Mouse (Mus musculus): ENCODE data around the gene Usp2.
A peak's percentile ranks its signal among the peaks of the same experiment; 100 is the strongest.
"Not testable (repeated sequence)": the region's sequence is repeated elsewhere in the genome, so short reads cannot be mapped to it uniquely, and the experiment has no call there.

The Usp2 gene

GRCm38 (mm10) chr9:44096536-44096935, 29.7 kb downstream of the Usp2 start:
- DNase-seq: no peak

GRCm38 (mm10) chr9:44101490-44101889, 34.7 kb downstream of the Usp2 start, which contains the start of gene Mfrp:
TSS of gene Mfrp (plus strand) at chr9:44101729.
- DNase-seq: no peak

GRCm38 (mm10) chr9:44104881-44105280, 38.1 kb downstream of the Usp2 start:
- no peak for DNase-seq

- DNase-seq: no peak
Measured at GRCm38 (mm10) chr9:44105781-44106180, 39.0 kb downstream of the Usp2 start.

GRCm38 (mm10) chr9:44106182-44106581, 39.4 kb downstream of the Usp2 start:
- no peak for DNase-seq

GRCm38 (mm10) chr9:44106596-44106995, 39.8 kb downstream of the Usp2 start:
- no peak for DNase-seq

GRCm38 (mm10) chr9:44107110-44107509, 40.3 kb downstream of the Usp2 start, which contains the start of gene C1qtnf5:
TSS of gene C1qtnf5 (plus strand) at chr9:44107245.
- DNase-seq: peak; percentile 91

- no peak for DNase-seq
Measured at GRCm38 (mm10) chr9:44107557-44108179, 40.8 kb downstream of the Usp2 start.

- DNase-seq: no peak
Measured at GRCm38 (mm10) chr9:44108269-44109055, 41.6 kb downstream of the Usp2 start.

GRCm38 (mm10) chr9:44109360-44110095, 42.7 kb downstream of the Usp2 start:
- DNase-seq: peak; percentile 82

GRCm38 (mm10) chr9:44111909-44112308, 45.1 kb downstream of the Usp2 start:
- DNase-seq: not testable (repeated sequence)

GRCm38 (mm10) chr9:44113105-44113789, 46.4 kb downstream of the Usp2 start, which contains the start of the genes Gm49380 and Rnf26:
TSS of gene Gm49380 (minus strand) at chr9:44113500.
TSS of gene Rnf26 (minus strand) at chr9:44113517.
- peak; percentile 97 for DNase-seq

GRCm38 (mm10) chr9:44114453-44114852, 47.6 kb downstream of the Usp2 start:
- DNase-seq: no peak

GRCm38 (mm10) chr9:44115599-44115998, 48.8 kb downstream of the Usp2 start:
- no peak for DNase-seq

- DNase-seq: no peak
Measured at GRCm38 (mm10) chr9:44116182-44116581, 49.4 kb downstream of the Usp2 start.

GRCm38 (mm10) chr9:44119011-44119410, 52.2 kb downstream of the Usp2 start:
- DNase-seq: no peak

GRCm38 (mm10) chr9:44119948-44120465, 53.2 kb downstream of the Usp2 start:
- no peak for DNase-seq

GRCm38 (mm10) chr9:44124317-44124716, 57.5 kb downstream of the Usp2 start:
- DNase-seq: no peak

- no peak for DNase-seq
Measured at GRCm38 (mm10) chr9:44125026-44125425, 58.2 kb downstream of the Usp2 start.

GRCm38 (mm10) chr9:44125546-44126428, 59.0 kb downstream of the Usp2 start:
- DNase-seq: peak; percentile 93

- DNase-seq: no peak
Measured at GRCm38 (mm10) chr9:44126746-44127145, 59.9 kb downstream of the Usp2 start.

All from kidney, postnatal 14 days (tissue).